Mouse (Mus musculus) NIH3T3 (cell line): ENCODE measurements at regions not wholly inside any gene's neighbourhood (a gene's known extent, or its start where the extent isn't known, plus 50 kb on each side); places are given as distances from the start of the nearest gene placed in this dataset.
"Not testable (repeated sequence)": the region's sequence is repeated elsewhere in the genome, so short reads cannot be mapped to it uniquely, and the experiment has no call there.

ENCODE experiments used
- DNase-seq: peaks from one replicate; pipeline ENCODE4 v3.0.0-alpha.2; 2012; ENCODE audit warnings: low read depth

- peak; percentile 37 for DNase-seq
Measured at GRCm38 (mm10) chr8:116030966-116031365, 323.4 kb upstream of the Maf start.

- DNase-seq, result no peak
Measured at GRCm38 (mm10) chr8:116025321-116025720, 317.7 kb upstream of the Maf start.

- no peak for DNase-seq
Measured at GRCm38 (mm10) chr8:116024811-116025210, 317.2 kb upstream of the Maf start.

- peak; percentile 15 for DNase-seq
Measured at GRCm38 (mm10) chr8:116021691-116022090, 314.1 kb upstream of the Maf start.

GRCm38 (mm10) chr8:115995320-115995719 lies 287.7 kb upstream of the Maf start:
- DNase-seq, result no peak

GRCm38 (mm10) chr8:115991989-115992388 lies 284.4 kb upstream of the Maf start:
- no peak for DNase-seq

- no peak for DNase-seq
Measured at GRCm38 (mm10) chr8:115983397-115983796, 275.8 kb upstream of the Maf start.

GRCm38 (mm10) chr8:115982326-115982725 lies 274.7 kb upstream of the Maf start:
- DNase-seq, result no peak

GRCm38 (mm10) chr8:115981426-115981825 lies 273.8 kb upstream of the Maf start:
- no peak for DNase-seq

GRCm38 (mm10) chr8:115980616-115981015 lies 273.0 kb upstream of the Maf start:
- no peak for DNase-seq

- no peak for DNase-seq
Measured at GRCm38 (mm10) chr8:115977152-115977551, 269.6 kb upstream of the Maf start.

GRCm38 (mm10) chr8:115974706-115975105 lies 267.1 kb upstream of the Maf start:
- DNase-seq, result no peak

- DNase-seq, result not testable (repeated sequence)
Measured at GRCm38 (mm10) chr8:115971351-115971750, 263.8 kb upstream of the Maf start.

- DNase-seq, result no peak
Measured at GRCm38 (mm10) chr8:115968121-115968520, 260.5 kb upstream of the Maf start.

- DNase-seq, result no peak
Measured at GRCm38 (mm10) chr8:115965981-115966380, 258.4 kb upstream of the Maf start.

GRCm38 (mm10) chr8:115955371-115955770 lies 247.8 kb upstream of the Maf start:
- DNase-seq, result no peak

- DNase-seq, result no peak
Measured at GRCm38 (mm10) chr8:115953783-115954470, 246.3 kb upstream of the Maf start.

GRCm38 (mm10) chr8:115952496-115952895 lies 244.9 kb upstream of the Maf start:
- no peak for DNase-seq

- DNase-seq, result no peak
Measured at GRCm38 (mm10) chr8:115948916-115949315, 241.3 kb upstream of the Maf start.

- peak; percentile 12 for DNase-seq
Measured at GRCm38 (mm10) chr8:115948036-115948435, 240.4 kb upstream of the Maf start.

GRCm38 (mm10) chr8:115942731-115943509 lies 235.3 kb upstream of the Maf start:
- DNase-seq, result peak; percentile 91

GRCm38 (mm10) chr8:115929472-115930210 lies 222.0 kb upstream of the Maf start:
- peak; percentile 80 for DNase-seq

GRCm38 (mm10) chr8:115921889-115922288 lies 214.3 kb upstream of the Maf start:
- DNase-seq, result no peak
